Comparison of ENCODE assay signal across 21 mouse cellular contexts in the genomic region with DNA sequence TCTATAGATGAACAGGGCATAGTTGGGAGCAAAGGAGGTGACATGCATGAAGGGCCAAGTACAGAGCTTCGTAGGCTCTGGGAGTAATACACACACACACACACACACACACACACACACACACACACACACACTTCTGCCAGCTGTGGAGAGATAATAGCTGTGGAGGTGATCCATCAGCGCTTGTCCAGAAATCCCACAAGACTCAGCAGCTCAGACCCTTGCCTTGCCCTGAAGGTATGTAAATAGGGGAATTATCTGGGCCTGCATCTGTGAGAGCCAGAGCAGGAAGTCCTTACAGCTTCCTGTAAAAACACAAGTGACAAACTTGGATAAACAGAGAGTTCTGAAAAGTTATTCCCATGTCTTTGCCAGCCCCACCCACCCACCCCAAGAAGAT.
DNase-seq lines count a peak whose midpoint lies in the region; ATAC-seq and TF ChIP-seq lines count a peak whose summit lies in the region.
"Had no signal": no experiment of that assay in that cellular context is flagged by ENCODE, and none has a peak within 500 bp of the region (broad histone marks: within the 10 kb centered on the region; RNA-seq: fewer than 3 reads in every experiment).

No protein-coding gene starts in this region.

- H3K4me1 ChIP-seq in kidney, postnatal 0 days (replicated peaks; ENCODE audit: insufficient read depth, low read length) = peaks cover 8% of the 10 kb centered on the region
- H3K4me1 ChIP-seq in lung, embryonic 15.5 days = 0 out of 2 replicates have a peak, but pooled peaks cover 10% of the 10 kb centered on the region

- H3K9me3 ChIP-seq in kidney, postnatal 0 days (replicated peaks; ENCODE audit: low read length) = no peaks in the 10 kb centered on the region
- H3K9me3 ChIP-seq in lung, embryonic 15.5 days = no peaks in the 10 kb centered on the region
- H3K9me3 ChIP-seq: embryonic facial prominence, embryonic 12.5 days; forebrain, embryonic 15.5 days; heart, embryonic 10.5 days; hindbrain, embryonic 12.5 days had no signal

- DNase-seq in kidney, postnatal 0 days (ENCODE audit: low spot score) = peak; percentile 47
- no peak for DNase-seq in kidney, adult 18-20 months
- no peak for DNase-seq in lung, postnatal 10 days
- DNase-seq in embryo, embryonic 11 days = peak; percentile 38
- DNase-seq in layer of hippocampus, adult 9-11 months = no peak
- no peak for DNase-seq in frontal cortex, postnatal 14 days (ENCODE audit: low spot score in 2 of 2)
- DNase-seq: adrenal gland, postnatal 25 days; cerebellum, adult 18-20 months; cerebellum, adult 9-11 months; cerebellum, postnatal 36 days; gastrocnemius, postnatal 10 days; heart, adult 18-20 months; heart, postnatal 10 days; heart, postnatal 4 days had no signal

- WGBS in kidney, postnatal 0 days = 45% methylated on average over 2 of the region's 2 CpGs
- WGBS in lung, embryonic 15.5 days = 13% methylated on average over 2 of the region's 2 CpGs

- H3K4me2 ChIP-seq in kidney, postnatal 0 days (ENCODE audit: low read length) = no peak overlapping the region
- H3K4me2 ChIP-seq in lung, embryonic 15.5 days = no peak overlapping the region
- H3K4me2 ChIP-seq: embryonic facial prominence, embryonic 12.5 days; forebrain, embryonic 15.5 days; hindbrain, embryonic 12.5 days had no signal

- no peak overlapping the region for H3K9ac ChIP-seq in kidney, postnatal 0 days (ENCODE audit: low read depth, low read length)
- no peak overlapping the region for H3K9ac ChIP-seq in lung, embryonic 15.5 days
- H3K9ac ChIP-seq: embryonic facial prominence, embryonic 12.5 days; forebrain, embryonic 15.5 days; hindbrain, embryonic 12.5 days had no signal

- ATAC-seq in kidney, postnatal 0 days (replicated peaks; ENCODE audit: low FRiP score, low read depth) = no peak
- peak; percentile 32; the same call in 1 of the 2 replicates for ATAC-seq in lung, embryonic 15.5 days (ENCODE audit: borderline replicate concordance, extremely low read depth, low FRiP score, low TSS enrichment)
- ATAC-seq in common myeloid progenitor, adult 5-6 weeks (replicated peaks; ENCODE audit: low read depth, poor library complexity, severe bottlenecking) = 0 out of 2 replicates have a peak, but pooled peaks have one; percentile 26
- ATAC-seq: forebrain, embryonic 15.5 days; hindbrain, postnatal 0 days had no signal

- H3K27me3 ChIP-seq in kidney, postnatal 0 days (ENCODE audit: insufficient read depth, low read length) = no peaks in the 10 kb centered on the region
- peaks cover 8% of the 10 kb centered on the region for H3K27me3 ChIP-seq in lung, embryonic 15.5 days
- H3K27me3 ChIP-seq: forebrain, embryonic 15.5 days; hindbrain, embryonic 12.5 days had no signal

- H3K27ac ChIP-seq in kidney, postnatal 0 days = no peak overlapping the region
- H3K27ac ChIP-seq in lung, embryonic 15.5 days = no peak overlapping the region
- H3K27ac ChIP-seq: embryonic facial prominence, embryonic 12.5 days; forebrain, embryonic 15.5 days; heart, embryonic 10.5 days; hindbrain, embryonic 12.5 days; hindbrain, postnatal 0 days had no signal

- TF ChIP-seq CTCF in kidney, postnatal 0 days (IDR thresholded peaks at IDR 0.05; ENCODE audit: low read depth) = no peak

- H3K4me3 ChIP-seq in kidney, postnatal 0 days (replicated peaks; ENCODE audit: low read depth, low read length) = no peak overlapping the region
- no peak overlapping the region for H3K4me3 ChIP-seq in lung, embryonic 15.5 days
- H3K4me3 ChIP-seq: embryonic facial prominence, embryonic 12.5 days; forebrain, embryonic 15.5 days; heart, embryonic 10.5 days; hindbrain, embryonic 12.5 days had no signal

- H3K36me3 ChIP-seq in kidney, postnatal 0 days (ENCODE audit: insufficient read depth, low read length) = no peaks in the 10 kb centered on the region
- no peaks in the 10 kb centered on the region for H3K36me3 ChIP-seq in lung, embryonic 15.5 days
- H3K36me3 ChIP-seq: embryonic facial prominence, embryonic 12.5 days; forebrain, embryonic 15.5 days; heart, embryonic 10.5 days; hindbrain, embryonic 12.5 days had no signal

Comparison
In these comparisons a context has a peak if more than half of its experiments do, and no peak if none do; other contexts are left out.
1. DNase-seq: peak in kidney, postnatal 0 days (single experiment) and embryo, embryonic 11 days (single experiment); none in kidney, adult 18-20 months (single experiment), lung, postnatal 10 days (single experiment), layer of hippocampus, adult 9-11 months (single experiment) and frontal cortex, postnatal 14 days (0 of 2).